Mouse (Mus musculus): Measurements from ENCODE around the gene H2-Q2.
"Not testable (repeated sequence)": the region's sequence is repeated elsewhere in the genome, so short reads cannot be mapped to it uniquely, and the experiment has no call there.

The H2-Q2 gene

DNA sequence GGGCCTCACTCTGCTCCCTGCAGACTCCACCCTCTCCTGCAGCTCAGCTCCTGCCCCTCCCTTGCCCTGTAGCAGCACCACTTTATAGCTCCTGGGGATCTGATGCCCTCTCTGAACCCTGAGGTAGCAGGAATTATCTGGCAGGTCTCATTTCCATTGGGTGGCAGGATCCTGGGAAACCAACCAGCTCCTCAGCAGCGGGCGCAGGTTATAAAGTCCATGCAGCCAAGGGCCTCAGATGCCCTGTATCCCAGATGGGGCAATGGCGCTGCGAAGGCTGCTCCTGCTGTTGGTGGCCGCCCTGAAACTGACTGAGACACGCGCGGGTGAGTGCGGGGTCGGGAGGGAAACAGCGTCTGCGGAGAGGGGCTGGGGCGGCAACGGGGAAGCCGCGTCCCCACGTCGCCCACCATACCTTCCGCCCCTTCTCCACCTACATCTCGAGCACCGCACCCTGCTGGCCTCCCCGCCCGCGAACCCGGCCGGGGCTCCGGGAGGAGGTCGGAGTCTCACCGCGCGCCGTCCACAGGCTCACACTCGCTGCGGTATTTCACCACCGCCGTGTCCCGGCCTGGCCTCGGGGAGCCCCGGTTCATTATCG, at the start of gene H2-Q2:
Gene H2-Q2, plus strand, starts transcription at position 172 of the 601 bp plus-strand sequence.
- no peak for DNase-seq (ENCODE audit: extremely low spot score, low spot score)

DNA sequence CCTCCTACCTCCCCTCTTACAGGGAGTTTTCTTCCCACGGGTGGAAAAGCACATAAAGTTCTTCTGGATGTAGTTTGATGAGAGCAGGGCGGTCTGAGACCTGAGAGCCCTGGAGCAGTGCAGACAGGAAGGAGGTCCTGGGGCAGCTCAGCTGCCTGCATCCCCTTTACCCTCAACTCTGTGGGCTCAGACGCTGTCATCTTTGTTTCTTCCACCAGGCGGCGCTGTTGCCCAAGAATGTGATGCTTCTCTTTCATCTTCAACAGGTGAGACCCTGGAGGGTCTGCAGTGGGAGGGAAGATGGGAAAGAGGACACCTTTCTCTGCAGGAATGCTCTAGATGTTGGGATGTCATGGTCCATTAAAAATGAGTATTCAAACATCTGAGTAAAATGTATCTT, 46.2 kb upstream of the H2-Q2 start:
- DNase-seq (ENCODE audit: extremely low spot score, low spot score): peak; percentile 53

DNA sequence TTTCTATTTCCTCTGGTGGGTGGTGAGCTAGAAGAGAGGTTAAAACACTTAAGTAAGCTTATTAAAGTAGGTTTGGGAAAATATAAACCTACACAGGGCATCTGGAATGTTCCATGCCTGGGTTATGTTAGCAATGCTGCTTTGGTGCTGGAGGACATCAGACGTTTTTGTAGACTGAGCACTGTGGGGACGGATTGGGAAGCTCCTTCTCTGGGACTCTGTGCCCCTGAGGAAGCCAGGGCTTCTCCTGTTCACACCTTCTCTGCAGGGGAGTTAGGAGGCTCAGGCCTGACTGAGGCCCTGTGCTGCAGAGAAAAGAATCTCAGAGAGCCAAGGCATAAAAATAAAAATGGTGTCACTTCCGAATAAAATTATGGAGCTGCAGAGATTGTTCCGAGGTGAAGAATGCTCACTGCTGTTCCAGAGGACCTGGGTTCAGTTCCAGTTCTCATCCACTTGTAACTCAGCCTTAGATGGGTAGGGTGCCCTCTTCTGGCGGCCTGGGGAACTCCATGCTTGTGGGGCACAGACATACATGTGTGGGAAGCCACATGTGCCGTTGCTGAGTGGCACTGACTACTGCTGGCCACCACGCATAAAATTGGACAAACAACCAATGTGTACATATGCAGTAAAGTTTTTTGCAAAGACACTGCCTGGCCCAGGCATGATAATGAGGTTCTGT, 41.6 kb upstream of the H2-Q2 start:
- not testable (repeated sequence) for DNase-seq (ENCODE audit: extremely low spot score, low spot score)

DNA sequence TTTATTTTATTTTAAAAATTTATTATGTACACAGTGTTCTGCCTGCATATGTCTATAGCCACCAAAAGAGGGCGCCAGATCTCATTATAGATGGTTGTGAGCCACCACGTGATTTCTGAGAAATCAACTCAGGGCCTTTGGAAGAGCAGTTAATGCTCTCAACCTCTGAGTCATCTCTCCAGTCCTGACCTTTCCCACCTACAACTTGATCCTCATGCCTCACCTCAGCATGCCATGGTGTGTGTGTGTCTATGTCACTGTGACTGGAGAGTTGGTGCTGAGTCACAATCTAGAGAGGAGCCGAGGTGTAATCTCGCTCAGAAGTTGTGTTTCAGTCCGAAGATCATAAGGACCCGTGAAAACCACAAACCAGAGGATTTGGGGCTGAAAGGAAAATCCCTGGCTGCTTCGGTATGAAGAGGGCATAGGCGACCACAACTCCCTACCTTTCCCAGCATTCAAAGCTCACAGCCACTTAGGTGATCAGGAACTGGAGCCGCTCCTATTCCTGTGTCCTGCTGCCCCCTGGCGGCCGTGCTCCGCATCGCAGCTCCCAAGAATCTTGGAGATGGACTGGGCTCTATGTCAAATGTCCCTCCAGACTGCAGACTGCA, 40.3 kb upstream of the H2-Q2 start:
- DNase-seq (ENCODE audit: extremely low spot score, low spot score): peak; percentile 84

DNA sequence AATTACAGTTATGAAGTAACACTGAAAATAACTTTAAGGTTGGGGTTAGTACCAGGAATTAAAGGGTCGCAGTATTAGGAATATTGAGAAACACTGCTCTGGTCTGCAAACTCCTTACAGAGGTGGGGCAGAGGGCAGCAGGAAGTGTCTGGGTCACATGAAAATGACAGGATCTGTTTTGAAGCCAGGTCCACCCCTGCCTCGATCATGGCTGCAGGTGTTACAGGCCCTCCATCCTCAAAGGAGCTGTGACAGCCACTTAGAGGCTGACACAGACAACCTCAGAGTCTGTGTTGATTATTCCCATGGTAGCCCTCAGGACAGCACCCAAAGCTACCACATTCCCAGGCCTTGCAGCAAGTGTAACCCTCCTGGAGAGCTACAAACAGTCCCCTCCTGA, 38.8 kb upstream of the H2-Q2 start:
- DNase-seq (ENCODE audit: extremely low spot score, low spot score): no peak

DNA sequence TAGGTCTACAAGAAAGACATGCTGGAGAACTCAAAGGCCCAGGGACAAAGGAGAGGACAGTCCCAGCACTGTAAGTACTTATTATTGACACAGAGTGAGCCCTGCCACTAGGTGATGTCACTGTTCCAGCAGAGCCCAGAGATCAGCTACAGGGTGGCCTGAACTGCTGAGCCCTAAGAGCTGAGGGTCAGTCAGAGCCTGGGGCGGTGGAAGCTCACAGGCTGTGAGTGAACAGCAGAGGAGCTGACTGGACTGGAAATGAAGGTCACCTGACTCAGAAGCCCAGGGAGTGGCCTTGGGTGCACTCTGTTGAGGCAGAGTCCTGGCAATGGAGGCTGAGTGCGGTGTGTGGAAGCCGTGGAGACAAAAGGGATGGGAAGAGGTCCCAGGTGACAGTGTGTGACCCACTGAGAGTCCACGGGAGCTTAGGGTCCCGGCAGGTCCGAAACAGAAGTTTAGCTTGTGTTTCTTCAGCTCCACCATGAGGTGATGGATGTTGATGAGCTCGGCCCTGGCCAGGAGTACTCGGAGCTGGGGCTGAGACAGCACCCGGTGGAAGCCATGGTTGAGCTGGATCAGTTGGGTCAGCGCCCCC, 38.2 kb upstream of the H2-Q2 start:
- no peak for DNase-seq (ENCODE audit: extremely low spot score, low spot score)

DNA sequence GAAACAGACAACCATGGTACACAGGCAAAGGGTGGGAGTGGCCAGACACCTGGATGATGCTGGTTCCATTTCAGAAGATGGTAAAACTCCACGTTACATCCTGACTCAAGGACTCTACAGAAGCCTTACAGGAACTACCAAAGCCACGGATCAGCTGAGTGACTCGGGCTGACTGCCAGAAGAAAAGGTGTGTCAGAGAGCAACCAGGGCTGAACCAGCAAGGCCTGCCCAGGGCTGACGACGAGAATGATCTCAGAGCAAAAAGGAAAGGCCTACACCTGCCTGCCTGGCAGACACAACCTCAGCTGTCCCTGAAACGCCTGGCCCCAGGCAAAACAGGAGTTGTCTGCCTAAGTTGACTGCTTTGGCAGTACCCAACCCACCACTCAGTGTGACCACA, 37.6 kb upstream of the H2-Q2 start:
- no peak for DNase-seq (ENCODE audit: extremely low spot score, low spot score)

DNA sequence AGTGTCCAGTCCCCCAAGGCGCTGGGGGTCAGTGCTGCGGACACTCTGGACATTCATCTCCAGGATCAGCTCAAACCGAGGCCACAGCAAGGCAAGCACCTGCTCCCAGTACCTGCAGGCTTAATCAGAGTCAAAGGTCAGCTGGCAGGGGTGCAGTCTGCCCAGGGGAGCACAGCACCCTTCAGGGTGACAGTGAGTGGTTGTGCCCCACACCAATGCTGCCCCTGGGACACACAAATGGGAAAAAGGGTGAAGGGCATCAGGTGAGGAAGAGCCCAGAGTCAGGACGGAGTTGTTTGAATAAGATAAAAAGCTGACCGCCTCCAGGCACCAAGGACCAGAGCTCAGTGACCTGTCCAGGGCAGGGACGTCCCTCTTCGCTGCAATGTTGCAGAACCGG, 37.1 kb upstream of the H2-Q2 start:
- not testable (repeated sequence) for DNase-seq (ENCODE audit: extremely low spot score, low spot score)

DNA sequence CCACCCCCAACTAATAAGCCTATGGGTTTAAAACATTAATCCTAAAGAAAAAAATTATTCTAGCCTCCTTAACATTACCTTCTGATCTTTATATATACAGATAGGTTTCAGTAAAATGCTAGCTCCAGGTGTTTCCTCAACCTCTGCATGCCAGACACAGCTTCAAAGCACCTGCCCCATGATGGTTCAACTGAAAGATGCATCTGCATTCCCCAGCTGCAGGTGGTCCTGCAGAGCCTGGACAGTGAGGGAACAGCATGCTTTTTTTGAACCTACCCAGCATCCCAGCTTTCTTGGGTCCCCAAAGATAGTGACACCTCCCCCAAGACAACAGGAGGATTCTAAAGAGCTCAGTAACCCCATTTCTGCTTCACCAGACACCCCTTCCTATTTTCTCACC, 23.4 kb upstream of the H2-Q2 start:
- DNase-seq (ENCODE audit: extremely low spot score, low spot score): no peak

DNA sequence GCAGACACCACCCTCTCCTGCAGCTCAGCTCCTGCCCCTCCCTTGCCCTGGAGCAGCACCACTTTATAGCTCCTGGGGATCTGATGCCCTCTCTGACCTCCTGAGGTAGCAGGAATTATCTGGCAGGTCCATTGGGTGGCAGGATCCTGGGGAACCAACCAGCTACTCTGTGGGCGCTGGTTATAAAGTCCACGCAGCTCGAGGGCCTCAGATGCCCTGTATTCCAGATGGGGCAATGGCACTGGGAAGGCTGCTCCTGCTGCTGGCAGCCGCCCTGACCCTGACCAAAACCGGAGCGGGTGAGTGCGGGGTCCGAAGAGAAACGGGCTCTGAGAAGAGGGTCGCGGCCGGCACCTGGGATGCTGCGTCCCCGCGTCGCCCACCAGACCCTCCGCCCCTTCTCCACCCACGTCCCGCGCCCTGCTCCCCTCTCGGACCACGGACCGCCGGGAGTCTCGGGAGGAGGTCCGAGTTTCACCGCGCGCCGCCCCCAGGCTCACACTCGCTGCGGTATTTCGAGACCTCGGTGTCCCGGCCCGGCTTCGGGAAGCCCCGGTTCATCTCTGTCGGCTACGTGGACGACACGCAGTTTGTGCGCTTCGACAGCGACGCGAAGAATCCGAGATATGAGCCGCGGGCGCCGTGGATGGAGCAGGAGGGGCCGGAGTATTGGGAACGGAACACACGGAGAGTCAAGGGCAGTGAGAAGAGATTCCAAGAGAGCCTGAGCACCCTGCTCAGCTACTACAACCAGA, 21.5 kb upstream of the H2-Q2 start, which contains the start of gene H2-Q1:
Gene H2-Q1, plus strand, starts transcription at position 79 of the 755 bp plus-strand sequence.
- peak; percentile 22 for DNase-seq (ENCODE audit: extremely low spot score, low spot score)

DNA sequence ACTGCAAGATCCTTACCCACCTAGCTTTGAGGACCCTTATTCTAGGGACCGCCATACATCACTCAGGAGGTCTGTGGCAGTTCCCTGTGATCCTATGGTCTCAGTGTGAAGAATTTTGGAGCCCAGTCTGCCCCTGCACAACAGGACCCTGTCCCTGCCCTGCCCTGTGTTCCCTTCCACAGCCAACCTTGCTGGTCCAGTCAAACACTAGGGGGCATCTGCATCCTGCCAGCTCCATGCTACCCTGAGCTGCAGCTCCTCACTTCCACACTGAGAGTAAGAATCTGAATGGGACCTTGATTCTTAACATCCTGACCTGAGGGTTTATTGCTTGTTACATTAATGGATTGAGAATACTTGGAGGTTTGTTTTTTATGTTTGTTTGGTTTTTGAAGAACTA, 16.9 kb upstream of the H2-Q2 start:
- DNase-seq (ENCODE audit: extremely low spot score, low spot score): not testable (repeated sequence)

DNA sequence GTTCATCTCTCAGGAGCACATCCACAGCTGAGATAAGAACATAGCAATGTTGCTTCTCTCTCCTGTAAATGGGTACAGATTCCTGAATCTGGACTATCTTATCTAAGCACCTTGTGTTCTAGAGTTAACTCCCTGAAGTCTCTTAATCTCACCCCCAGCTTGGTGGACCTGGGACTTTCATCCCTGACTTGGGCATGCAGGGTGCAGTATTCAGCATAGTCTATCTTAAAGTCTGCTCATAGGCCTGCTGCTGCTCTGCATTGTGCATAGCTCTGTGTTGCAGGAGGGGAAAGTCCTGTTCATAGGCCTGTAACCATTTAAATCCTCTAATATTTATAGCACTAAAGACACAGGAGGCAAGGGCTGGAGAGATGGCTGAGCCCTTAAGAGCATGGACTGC, 16.0 kb upstream of the H2-Q2 start:
- DNase-seq (ENCODE audit: extremely low spot score, low spot score): not testable (repeated sequence)

DNA sequence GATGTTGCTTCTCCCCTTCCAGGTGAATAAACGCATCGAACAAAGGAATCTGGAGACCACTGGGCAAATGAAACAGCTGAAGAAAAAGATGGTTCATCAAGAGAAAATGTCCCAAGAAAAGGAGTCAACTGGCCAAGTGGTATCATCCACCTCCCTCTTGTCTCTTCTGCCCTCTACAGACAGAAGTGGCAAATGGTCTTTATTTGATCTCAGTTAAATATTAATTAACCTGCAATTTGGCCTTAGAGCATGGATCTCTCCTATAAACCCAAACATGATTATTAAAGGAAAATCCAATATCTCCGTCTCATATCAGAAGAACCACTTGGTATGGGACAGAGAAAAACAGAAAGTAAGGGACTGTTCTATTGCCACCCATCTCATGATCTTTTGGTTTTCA, 12.3 kb upstream of the H2-Q2 start:
- not testable (repeated sequence) for DNase-seq (ENCODE audit: extremely low spot score, low spot score)

DNA sequence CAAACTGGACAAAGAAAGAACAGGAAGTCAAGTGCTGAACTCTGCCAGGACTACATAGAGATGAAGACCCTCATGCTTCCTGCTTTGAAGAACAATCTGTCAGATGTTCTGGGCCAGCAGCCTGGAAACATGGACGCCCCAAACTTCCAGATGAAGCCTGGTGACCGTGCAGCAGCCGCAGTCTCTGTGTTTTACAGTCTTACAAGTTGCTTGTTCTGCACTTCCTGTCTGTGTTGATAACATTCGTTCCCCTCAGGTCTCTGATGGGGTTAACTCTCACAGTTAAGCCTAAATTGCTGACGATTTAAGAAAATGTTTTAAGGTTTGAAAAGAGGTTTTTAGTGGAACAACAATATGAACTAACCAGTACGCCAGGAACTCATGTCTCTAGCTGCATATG, 10.5 kb upstream of the H2-Q2 start:
- not testable (repeated sequence) for DNase-seq (ENCODE audit: extremely low spot score, low spot score)

DNA sequence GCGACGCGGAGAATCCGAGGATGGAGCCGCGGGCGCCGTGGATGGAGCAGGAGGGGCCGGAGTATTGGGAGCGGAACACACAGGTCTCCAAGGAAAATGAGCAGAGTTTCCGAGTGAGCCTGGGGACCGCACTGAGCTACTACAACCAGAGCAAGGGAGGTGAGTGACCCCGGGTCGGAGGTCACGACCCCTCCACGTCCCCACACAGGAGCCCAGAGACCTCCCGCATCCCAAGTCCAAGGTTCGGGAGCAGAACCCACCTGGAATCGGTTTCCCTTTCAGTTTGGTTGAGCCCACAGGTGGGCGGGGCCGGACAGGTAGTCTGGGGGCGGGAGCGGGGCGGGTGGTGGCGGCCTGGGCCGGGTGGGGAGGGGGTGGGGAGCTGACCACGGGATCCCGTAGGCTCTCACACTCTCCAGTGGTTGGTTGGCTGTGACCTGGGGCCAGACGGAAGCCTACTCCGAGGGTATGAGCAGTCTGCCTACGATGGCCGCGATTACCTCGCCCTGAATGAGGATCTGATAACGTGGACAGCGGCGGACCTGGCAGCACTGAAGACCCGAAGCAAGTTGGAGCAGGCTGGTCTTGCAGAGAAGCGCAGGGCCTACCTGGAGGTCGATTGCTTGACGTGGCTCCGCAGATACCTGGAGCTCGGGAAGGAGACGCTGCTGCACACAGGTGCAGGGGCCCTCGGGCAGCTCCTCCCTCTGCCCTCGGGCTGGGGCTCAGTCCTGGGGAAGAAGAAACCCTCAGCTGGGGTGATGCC, 852 bp downstream of the H2-Q2 start:
- peak; percentile 27 for DNase-seq (ENCODE audit: extremely low spot score, low spot score)

DNA sequence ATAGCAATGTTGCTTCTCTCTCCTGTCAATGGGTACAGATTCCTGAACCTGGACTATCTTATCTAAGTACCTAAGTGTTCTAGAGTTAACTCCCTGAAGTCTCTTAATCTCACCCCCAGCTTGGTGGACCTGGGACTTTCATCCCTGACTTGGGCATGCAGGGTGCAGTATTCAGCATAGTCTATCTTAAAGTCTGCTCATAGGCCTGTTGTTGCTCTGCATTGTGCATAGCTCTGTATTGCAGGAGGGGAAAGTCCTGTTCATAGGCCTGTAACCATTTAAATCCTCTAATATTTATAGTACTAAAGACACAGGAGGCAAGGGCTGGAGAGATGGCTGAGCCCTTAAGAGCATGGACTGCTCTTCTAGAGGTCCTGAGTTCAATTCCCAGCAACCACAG, 5.6 kb downstream of the H2-Q2 start:
- not testable (repeated sequence) for DNase-seq (ENCODE audit: extremely low spot score, low spot score)

DNA sequence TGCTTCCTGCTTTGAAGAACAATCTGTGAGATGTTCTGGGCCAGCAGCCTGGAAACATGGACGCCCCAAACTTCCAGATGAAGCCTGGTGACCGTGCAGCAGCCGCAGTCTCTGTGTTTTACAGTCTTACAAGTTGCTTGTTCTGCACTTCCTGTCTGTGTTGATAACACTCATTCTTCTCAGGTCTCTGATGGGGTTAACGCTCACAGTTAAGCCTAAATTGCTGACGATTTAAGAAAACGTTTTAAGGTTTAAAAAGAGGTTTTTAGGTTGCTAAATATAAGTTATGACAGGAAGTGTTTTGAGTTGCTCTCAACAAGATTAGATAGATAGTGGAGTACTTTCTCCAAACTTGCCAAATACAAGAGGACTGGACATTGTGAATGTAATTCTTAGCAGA, 11.2 kb downstream of the H2-Q2 start:
- DNase-seq (ENCODE audit: extremely low spot score, low spot score): not testable (repeated sequence)

DNA sequence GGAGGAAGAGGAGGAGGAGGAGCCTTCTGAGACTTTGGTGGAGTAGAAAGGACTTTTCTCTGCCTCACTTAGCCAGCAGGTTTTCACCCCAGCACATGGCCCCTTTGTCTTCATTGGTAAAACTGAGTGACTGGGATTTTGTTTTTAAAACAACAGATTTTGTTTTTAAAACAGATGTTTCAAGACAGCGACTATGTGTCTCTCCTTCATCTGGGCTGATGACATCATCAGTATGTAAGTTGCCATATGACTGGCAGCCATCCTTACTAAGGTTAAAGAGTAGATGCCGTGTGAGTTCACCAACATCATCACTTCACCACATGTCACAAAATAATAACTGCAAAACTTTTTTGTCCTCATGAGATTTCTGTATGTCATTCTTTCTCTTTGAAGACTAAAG, 12.0 kb downstream of the H2-Q2 start:
- no peak for DNase-seq (ENCODE audit: extremely low spot score, low spot score)

DNA sequence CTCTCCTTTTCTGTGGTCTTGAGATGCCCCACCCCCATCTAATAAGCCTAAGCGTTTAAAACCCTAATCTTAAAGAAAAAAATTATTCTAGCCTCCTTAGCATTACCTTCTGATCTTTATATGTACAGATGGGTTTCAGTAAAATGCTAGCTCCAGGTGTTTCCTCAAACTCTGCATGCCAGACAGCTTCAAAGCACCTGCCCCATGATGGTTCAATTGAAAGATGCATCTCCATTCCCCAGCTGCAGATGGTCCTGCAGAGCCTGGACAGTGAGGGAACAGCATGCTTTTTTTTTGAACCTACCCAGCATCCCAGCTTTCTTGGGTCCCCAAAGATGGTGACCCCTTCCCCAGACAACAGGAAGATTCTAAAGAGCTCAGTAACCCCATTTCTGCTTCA, 15.0 kb downstream of the H2-Q2 start:
- no peak for DNase-seq (ENCODE audit: extremely low spot score, low spot score)

DNA sequence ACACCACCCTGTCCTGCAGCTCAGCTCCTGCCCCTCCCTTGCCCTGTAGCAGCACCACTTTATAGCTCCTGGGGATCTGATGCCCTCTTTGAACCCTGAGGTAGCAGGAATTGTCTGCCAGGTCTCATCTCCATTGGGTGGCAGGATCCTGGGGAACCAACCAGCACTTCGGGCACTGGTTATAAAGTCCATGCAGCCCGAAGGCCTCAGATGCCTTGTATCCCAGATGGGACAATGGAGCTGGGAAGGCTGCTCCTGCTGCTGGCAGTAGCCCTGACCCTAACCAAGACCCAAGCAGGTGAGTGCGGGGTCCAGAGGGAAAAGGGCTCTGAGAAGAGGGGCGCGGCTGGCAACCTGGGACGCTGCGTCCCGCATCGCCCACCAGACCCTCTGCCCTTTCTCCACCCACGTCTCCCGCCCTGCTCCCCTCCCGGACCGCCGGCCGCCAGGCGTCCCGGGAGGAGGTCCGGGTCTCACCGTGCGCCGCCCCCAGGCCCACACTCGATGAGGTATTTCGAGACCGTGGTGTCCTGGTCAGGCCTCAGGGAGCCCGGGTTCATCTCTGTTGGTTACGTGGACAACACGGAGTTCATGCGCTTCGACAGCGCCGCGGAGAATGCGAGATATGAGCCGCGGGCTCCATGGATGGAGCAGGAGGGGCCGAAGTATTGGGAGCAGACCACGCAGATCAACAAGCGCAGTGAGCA, 16.9 kb downstream of the H2-Q2 start:
- no peak for DNase-seq (ENCODE audit: extremely low spot score, low spot score)

All from neural tube, embryonic 10.5 days (tissue).